Mouse (Mus musculus) gastrocnemius, postnatal 36 days (tissue): ENCODE data around the gene Psmb8. TPM values are rescaled to one million over a fixed set of nuclear protein-coding genes. Genes with fewer than 3 reads are reported as not detected.
"Not testable (repeated sequence)": the region's sequence is repeated elsewhere in the genome, so short reads cannot be mapped to it uniquely, and the experiment has no call there.

Source experiments
- DNase-seq, 2 experiments: peaks; one replicate each; pipeline ENCODE4 v3.0.0; 2022
- intact Hi-C: fragments of 180-260 bp; cut with DNase I; formaldehyde crosslinking; loops from one replicate; pipeline ENCODE4 v1.15.1; 2025
- total RNA-seq, 2 experiments: library from RNA; stranded (reverse); gene quantifications; 2 replicates each; pipeline ENCODE4 v1.2.3; 2021

The Psmb8 gene
- total RNA-seq, 2 experiments from 2014 or later, result 3.1 to 3.5 TPM

DNA sequence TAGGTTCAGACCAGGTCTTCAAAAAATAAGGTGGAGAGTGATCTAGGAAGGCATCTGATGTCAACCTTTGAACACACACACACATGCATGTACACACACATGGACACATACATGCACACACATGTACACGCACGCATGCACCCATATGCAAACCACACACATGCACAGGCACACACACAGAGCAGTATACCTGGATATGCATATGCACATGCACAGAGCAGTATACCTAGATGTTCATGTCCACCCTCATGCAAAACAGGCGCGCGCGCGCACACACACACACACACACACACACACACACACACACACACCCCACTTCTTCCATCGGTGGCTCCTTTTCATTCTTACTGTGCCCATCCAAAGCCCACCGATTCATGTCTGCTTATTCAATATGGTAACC, 10.3 kb downstream of the Psmb8 start:
- no peak for DNase-seq

DNA sequence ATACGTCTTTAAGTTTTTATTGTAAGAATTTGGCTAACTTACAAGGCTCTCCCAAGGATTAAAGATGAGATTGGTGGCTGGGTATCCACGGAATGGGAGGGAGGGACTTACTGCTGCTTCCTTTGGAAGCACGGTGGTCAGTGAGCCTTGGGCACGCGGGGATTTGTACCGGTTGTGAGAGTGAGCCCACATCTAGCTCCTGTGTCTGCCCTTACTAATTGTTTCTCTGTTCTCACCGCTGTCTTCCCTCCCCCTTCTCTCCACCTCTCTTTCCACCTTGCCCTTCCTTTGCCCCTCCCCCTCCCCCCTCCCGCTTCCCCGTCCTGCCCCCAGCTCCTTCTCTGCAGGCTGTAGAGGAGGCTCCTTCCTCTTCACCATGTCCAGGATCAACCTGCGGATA, 10.9 kb downstream of the Psmb8 start:
- intact Hi-C loops, result no loop called here
- DNase-seq, result no peak

More for the DNA sequence above, 10.3 kb downstream of the Psmb8 start:
- intact Hi-C loops, result no loop called here

DNA sequence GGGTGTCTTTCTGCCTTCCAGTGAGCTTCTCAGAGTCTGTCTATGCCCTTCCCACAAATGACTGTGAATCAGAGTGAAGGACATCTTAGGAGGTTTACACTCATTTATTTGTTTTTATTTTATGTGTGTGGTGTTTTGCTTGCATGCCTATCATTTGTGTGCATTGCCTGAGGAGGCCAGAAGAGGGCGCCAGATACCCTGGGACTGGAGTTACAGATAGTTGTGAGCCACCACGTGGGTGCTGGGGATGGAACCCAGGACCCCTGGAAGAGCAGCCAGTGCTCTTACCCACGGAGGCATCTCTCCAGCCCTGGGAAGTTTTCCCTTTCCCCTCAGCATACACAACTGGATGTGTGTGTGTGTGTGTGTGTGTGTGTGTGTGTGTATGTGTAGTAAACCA, 12.2 kb downstream of the Psmb8 start:
- no peak for DNase-seq
- intact Hi-C loops, result no loop called here

- DNase-seq, result no peak
- intact Hi-C loops, result no loop called here
Measured at GRCm38 (mm10) chr17:34210599-34210998, 13.1 kb downstream of the Psmb8 start.

DNA sequence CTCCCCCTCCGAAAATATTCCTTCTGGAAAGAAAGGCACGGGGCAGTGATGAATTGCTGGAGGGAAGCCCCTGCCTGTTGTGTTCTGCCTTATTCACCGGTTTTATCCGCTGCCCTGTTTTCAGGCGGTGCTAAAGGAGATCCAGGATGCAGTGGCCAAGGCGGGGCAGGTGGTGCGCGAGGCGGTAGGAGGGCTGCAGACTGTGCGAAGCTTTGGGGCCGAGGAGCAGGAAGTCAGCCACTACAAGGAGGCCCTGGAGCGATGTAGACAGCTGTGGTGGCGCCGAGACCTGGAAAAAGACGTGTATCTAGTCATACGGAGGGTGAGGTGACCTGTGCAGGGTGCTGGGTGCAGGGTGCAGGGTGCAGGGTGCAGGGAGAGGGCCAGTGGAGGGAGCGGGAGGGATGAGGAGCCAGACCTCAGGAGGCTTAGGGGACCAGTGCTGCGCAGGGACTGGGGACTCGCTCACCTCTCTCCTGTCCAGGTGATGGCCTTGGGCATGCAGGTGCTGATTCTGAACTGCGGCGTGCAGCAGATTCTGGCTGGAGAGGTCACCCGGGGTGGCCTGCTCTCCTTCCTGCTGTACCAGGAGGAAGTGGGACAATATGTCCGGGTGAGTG, 14.3 kb downstream of the Psmb8 start:
- intact Hi-C loops, result no loop called here
- DNase-seq, result no peak

DNA sequence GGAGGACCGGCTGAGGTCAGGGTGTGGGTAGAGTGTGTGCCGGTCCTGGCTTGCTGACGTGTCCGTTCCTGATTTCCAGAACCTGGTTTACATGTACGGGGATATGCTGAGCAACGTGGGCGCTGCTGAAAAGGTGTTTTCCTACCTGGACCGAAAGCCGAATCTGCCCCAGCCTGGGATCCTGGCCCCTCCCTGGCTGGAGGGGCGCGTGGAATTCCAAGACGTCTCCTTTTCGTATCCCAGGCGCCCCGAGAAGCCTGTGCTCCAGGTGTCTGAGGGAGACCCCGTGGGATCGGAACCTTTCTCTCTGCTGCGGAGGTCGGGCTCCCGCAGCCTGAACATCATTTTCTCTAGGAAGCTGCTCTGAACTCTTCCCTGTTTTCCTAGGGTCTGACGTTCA, 16.4 kb downstream of the Psmb8 start:
- intact Hi-C loops, result no loop called here
- DNase-seq, result no peak

DNA sequence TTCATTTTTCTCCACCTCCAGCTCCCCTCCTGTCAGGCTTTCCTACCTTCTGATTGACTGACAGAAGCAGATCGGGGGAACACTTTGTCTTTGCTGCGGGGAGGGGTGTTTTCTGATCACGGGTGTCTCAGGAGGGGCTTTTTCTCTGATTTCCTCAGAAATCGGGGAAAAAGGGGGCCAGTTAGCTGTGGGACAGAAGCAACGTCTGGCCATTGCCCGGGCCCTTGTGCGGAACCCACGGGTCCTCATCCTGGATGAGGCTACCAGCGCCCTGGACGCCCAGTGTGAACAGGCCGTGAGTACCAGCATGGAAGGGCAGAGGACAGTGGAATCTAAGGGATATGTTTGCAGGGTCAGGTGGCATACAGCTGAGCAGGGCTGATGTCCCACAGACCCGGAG, 17.7 kb downstream of the Psmb8 start:
- DNase-seq, result no peak
- intact Hi-C loops, result no loop called here

GRCm38 (mm10) chr17:34217216-34217928, 19.9 kb downstream of the Psmb8 start:
- intact Hi-C loops, result no loop called here
- DNase-seq, result no peak

DNA sequence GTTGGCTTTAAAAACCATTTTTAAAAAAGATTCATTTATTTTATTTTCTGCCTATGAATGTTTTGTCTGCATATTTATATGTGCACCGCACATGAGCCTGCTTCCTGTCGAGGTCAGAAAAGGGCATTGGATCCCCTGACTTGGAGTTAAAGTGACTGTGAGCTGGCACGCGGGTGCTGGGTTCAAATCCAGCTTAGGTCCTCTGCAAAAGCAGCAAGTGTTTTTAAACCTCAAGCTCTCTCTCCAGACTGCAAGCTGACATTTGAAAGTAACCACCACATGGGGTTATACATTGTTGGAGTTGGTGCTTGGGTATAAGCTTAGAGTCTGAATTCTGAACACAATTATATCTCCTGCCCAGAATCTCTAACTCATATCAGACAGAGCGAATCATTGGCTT, 20.5 kb downstream of the Psmb8 start:
- no peak for DNase-seq
- intact Hi-C loops, result no loop called here

DNA sequence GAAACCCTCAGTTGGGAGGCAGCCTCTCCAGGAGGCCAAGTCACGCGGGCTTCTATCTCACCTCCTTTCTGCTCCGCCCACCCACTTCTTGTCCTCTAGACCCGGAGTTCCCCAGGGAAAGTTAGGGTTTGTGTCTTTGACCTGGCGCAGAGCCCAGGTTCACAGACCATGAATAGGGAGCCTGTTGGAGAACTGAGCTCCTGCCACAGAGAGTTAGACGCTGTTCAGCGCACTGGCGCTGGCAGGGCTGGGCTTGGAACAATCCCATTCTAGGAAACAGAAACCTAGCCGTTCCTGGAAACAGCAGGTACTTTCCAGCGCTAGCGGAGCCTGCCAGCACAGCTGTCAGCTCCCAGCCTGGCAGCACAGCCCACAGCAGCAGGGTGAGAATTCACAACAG, 21.2 kb downstream of the Psmb8 start:
- peak; percentile 65 to 71 for DNase-seq
- intact Hi-C loops, result no loop called here

GRCm38 (mm10) chr17:34219096-34219495, 21.6 kb downstream of the Psmb8 start:
- intact Hi-C loops, result not testable (repeated sequence)
- peak in 1 of 2 experiments; percentile 56 for DNase-seq

DNA sequence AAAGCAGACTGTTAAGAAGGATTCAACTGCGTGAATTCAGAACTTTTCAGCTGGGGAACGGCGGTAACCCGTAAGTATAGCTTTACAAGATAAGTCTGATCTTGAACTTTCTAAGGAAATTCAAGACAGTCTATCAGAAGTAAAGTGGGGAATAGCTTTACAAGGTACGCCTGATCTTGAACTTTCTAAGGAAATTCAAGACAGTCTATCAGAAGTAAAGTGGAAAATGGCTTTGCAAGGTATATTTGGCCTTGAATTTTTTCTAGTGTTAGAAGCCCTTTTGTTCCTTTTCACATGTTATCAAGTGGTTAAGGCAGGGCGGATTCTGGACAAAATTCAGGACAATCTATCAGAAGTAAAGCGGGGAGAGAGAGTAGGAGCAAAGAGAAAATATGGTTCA, 22.3 kb downstream of the Psmb8 start:
- intact Hi-C loops, DNase-seq: not testable (repeated sequence)

GRCm38 (mm10) chr17:34220401-34220800, 22.9 kb downstream of the Psmb8 start:
- intact Hi-C loops, DNase-seq: not testable (repeated sequence)

GRCm38 (mm10) chr17:34224816-34225215, 27.3 kb downstream of the Psmb8 start:
- intact Hi-C loops, result no loop called here
- DNase-seq, result no peak

DNA sequence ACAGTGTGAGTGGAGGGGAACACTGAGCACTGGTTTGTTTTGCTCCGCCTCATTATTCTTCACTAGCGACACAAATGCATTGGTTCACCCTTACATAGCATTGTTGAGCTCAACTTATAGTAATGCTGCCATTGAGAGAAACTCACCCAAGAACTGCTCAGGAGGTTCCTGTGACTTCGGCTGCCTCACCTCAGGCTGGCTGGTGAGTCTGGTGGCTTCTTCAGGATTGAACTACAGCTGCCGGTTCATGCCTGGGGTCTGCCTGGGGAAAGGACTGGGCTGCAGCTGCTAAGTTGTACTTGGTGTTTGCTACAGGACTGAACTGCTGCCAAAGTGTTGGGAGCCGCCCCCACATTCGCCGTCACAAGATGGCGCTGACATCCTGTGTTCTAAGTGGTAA, 27.9 kb downstream of the Psmb8 start:
- no peak for DNase-seq
- intact Hi-C loops, result no loop called here

- intact Hi-C loops, DNase-seq: not testable (repeated sequence)
Measured at GRCm38 (mm10) chr17:34225911-34226310, 28.4 kb downstream of the Psmb8 start.

- intact Hi-C loops, result loop anchor here (10.0 kb wide), 1 partner anchor 156 kb away; no protein-coding TSS in a partner anchor
Measured at GRCm38 (mm10) chr17:34230971-34231370, 33.5 kb downstream of the Psmb8 start.

GRCm38 (mm10) chr17:34232021-34232420, 34.5 kb downstream of the Psmb8 start:
- DNase-seq, result not testable (repeated sequence)
- intact Hi-C loops, result loop anchor here (10.0 kb wide), 1 partner anchor 157 kb away; no protein-coding TSS in a partner anchor

More at GRCm38 (mm10) chr17:34230971-34231370, 33.5 kb downstream of the Psmb8 start:
- not testable (repeated sequence) for DNase-seq

GRCm38 (mm10) chr17:34234926-34235325, 37.4 kb downstream of the Psmb8 start:
- DNase-seq, result peak; percentile 72
- intact Hi-C loops, result loop anchor here (1.0 to 10.0 kb wide), 2 partner anchors 65 to 160 kb away; no protein-coding TSS in a partner anchor

GRCm38 (mm10) chr17:34236691-34237090, 39.2 kb downstream of the Psmb8 start:
- no peak for DNase-seq
- intact Hi-C loops, result loop anchor here (10.0 kb wide), 1 partner anchor 162 kb away; no protein-coding TSS in a partner anchor

- intact Hi-C loops, result loop anchor here (10.0 kb wide), 1 partner anchor 163 kb away; no protein-coding TSS in a partner anchor
- DNase-seq, result no peak
Measured at GRCm38 (mm10) chr17:34237741-34238140, 40.2 kb downstream of the Psmb8 start.

- intact Hi-C loops, result loop anchor here (10.0 kb wide), 1 partner anchor 164 kb away; no protein-coding TSS in a partner anchor
- DNase-seq, result no peak
Measured at GRCm38 (mm10) chr17:34238706-34239105, 41.2 kb downstream of the Psmb8 start, which contains the start of gene H2-Ob. TSS of gene H2-Ob (plus strand) at chr17:34238903.
